Mouse (Mus musculus): ENCODE measurements around the gene Prpf8. TPM values are rescaled to one million over a fixed set of nuclear protein-coding genes. Genes with fewer than 3 reads are reported as not detected.

Prpf8 gene
- polyA plus RNA-seq, 1 experiment = 104 TPM

GRCm38 (mm10) chr11:75530325-75530724, 43.7 kb downstream of the Prpf8 start:
- Histone ChIP-seq H3K79me3 (ENCODE audit: low read depth) (no peaks in the 10 kb centered on the region), H3K4me3 (ENCODE audit: insufficient read depth, poor library complexity, severe bottlenecking) (peak overlapping the region; percentile 56), H3ac (ENCODE audit: control insufficient read depth, insufficient read length, low read depth) (peak overlapping the region; percentile 86), H3K79me2 (ENCODE audit: control insufficient read depth, insufficient read depth) (no peaks in the 10 kb centered on the region), H3K27me3 (ENCODE audit: control insufficient read depth, insufficient read depth, insufficient read length) (no peaks in the 10 kb centered on the region), H3K36me3 (ENCODE audit: control insufficient read depth, insufficient read depth) (no peaks in the 10 kb centered on the region)
- no peak for TF ChIP-seq MYOG (IDR thresholded peaks at IDR 0.05; ENCODE audit: control insufficient read depth, extremely low read depth, insufficient read length)
- no peak for TF ChIP-seq FOSL1 (IDR thresholded peaks at IDR 0.05; ENCODE audit: insufficient read depth, low read length, poor library complexity, severe bottlenecking)
- TF ChIP-seq MAX (IDR thresholded peaks at IDR 0.05) = peak; percentile 61
- TF ChIP-seq CTCF (IDR thresholded peaks at IDR 0.05; ENCODE audit: control insufficient read depth, insufficient read depth, insufficient read length) = peak; percentile 97
- no peak for TF ChIP-seq CEBPB (IDR thresholded peaks at IDR 0.05; ENCODE audit: low read depth)
- no peak for TF ChIP-seq USF1 (IDR thresholded peaks at IDR 0.05; ENCODE audit: low read depth)
- TF ChIP-seq MYOD1 (IDR thresholded peaks at IDR 0.05; ENCODE audit: control insufficient read depth, insufficient read length, low read depth) = no peak

GRCm38 (mm10) chr11:75530845-75531373, 44.3 kb downstream of the Prpf8 start:
- Histone ChIP-seq H3K27me3 (ENCODE audit: control insufficient read depth, insufficient read depth, insufficient read length) (no peaks in the 10 kb centered on the region), H3K79me3 (ENCODE audit: low read depth) (no peaks in the 10 kb centered on the region), H3ac (ENCODE audit: control insufficient read depth, insufficient read length, low read depth) (peak overlapping the region; percentile 86), H3K79me2 (ENCODE audit: control insufficient read depth, insufficient read depth) (no peaks in the 10 kb centered on the region), H3K4me3 (ENCODE audit: insufficient read depth, poor library complexity, severe bottlenecking) (peak overlapping the region; percentile 56), H3K36me3 (ENCODE audit: control insufficient read depth, insufficient read depth) (no peaks in the 10 kb centered on the region)
- TF ChIP-seq CEBPB (IDR thresholded peaks at IDR 0.05; ENCODE audit: low read depth) = no peak
- no peak for TF ChIP-seq MAX (IDR thresholded peaks at IDR 0.05)
- no peak for TF ChIP-seq MYOD1 (IDR thresholded peaks at IDR 0.05; ENCODE audit: control insufficient read depth, insufficient read length, low read depth)
- TF ChIP-seq FOSL1 (IDR thresholded peaks at IDR 0.05; ENCODE audit: insufficient read depth, low read length, poor library complexity, severe bottlenecking) = no peak
- no peak for TF ChIP-seq MYOG (IDR thresholded peaks at IDR 0.05; ENCODE audit: control insufficient read depth, extremely low read depth, insufficient read length)

GRCm38 (mm10) chr11:75531469-75532242, 45.0 kb downstream of the Prpf8 start, which contains the start of gene Slc43a2:
TSS of gene Slc43a2 (plus strand) at chr11:75531694.
- TF ChIP-seq MAX (IDR thresholded peaks at IDR 0.05) = peak; percentile 91
- TF ChIP-seq CTCF (IDR thresholded peaks at IDR 0.05; ENCODE audit: control insufficient read depth, insufficient read depth, insufficient read length) = no peak
- Histone ChIP-seq H3K4me3 (ENCODE audit: insufficient read depth, poor library complexity, severe bottlenecking) (peak within 1 kb of the TSS; percentile 56), H3K79me3 (ENCODE audit: low read depth) (no peaks in the 10 kb centered on the region), H3K36me3 (ENCODE audit: control insufficient read depth, insufficient read depth) (no peaks in the 10 kb centered on the region), H3K79me2 (ENCODE audit: control insufficient read depth, insufficient read depth) (no peaks in the 10 kb centered on the region), H3ac (ENCODE audit: control insufficient read depth, insufficient read length, low read depth) (peak within 1 kb of the TSS; percentile 86), H3K27me3 (ENCODE audit: control insufficient read depth, insufficient read depth, insufficient read length) (no peaks in the 10 kb centered on the region)

GRCm38 (mm10) chr11:75532340-75533277, 46.0 kb downstream of the Prpf8 start:
- H3K27me3 ChIP-seq (ENCODE audit: control insufficient read depth, insufficient read depth, insufficient read length) = no peaks in the 10 kb centered on the region
- H3K79me3 ChIP-seq (ENCODE audit: low read depth) = no peaks in the 10 kb centered on the region
- no peaks in the 10 kb centered on the region for H3K79me2 ChIP-seq (ENCODE audit: control insufficient read depth, insufficient read depth)
- no peak for TF ChIP-seq FOSL1 (IDR thresholded peaks at IDR 0.05; ENCODE audit: insufficient read depth, low read length, poor library complexity, severe bottlenecking)
- no peak for TF ChIP-seq CTCF (IDR thresholded peaks at IDR 0.05; ENCODE audit: control insufficient read depth, insufficient read depth, insufficient read length)
- TF ChIP-seq MYOG (IDR thresholded peaks at IDR 0.05; ENCODE audit: control insufficient read depth, extremely low read depth, insufficient read length) = no peak
- no peak for TF ChIP-seq MAX (IDR thresholded peaks at IDR 0.05)
- no peak for TF ChIP-seq USF1 (IDR thresholded peaks at IDR 0.05; ENCODE audit: low read depth)
- no peak for TF ChIP-seq CEBPB (IDR thresholded peaks at IDR 0.05; ENCODE audit: low read depth)
- no peak for TF ChIP-seq MYOD1 (IDR thresholded peaks at IDR 0.05; ENCODE audit: control insufficient read depth, insufficient read length, low read depth)
- no peak overlapping the region for H3K4me3 ChIP-seq (ENCODE audit: insufficient read depth, poor library complexity, severe bottlenecking)
- no peak overlapping the region for H3ac ChIP-seq (ENCODE audit: control insufficient read depth, insufficient read length, low read depth)
- H3K36me3 ChIP-seq (ENCODE audit: control insufficient read depth, insufficient read depth) = no peaks in the 10 kb centered on the region

- Histone ChIP-seq H3K79me2 (ENCODE audit: control insufficient read depth, insufficient read depth) (no peaks in the 10 kb centered on the region), H3K27me3 (ENCODE audit: control insufficient read depth, insufficient read depth, insufficient read length) (no peaks in the 10 kb centered on the region), H3K36me3 (ENCODE audit: control insufficient read depth, insufficient read depth) (no peaks in the 10 kb centered on the region), H3ac (ENCODE audit: control insufficient read depth, insufficient read length, low read depth) (no peak overlapping the region), H3K4me3 (ENCODE audit: insufficient read depth, poor library complexity, severe bottlenecking) (no peak overlapping the region), H3K79me3 (ENCODE audit: low read depth) (no peaks in the 10 kb centered on the region)
- no peak for TF ChIP-seq MYOG (IDR thresholded peaks at IDR 0.05; ENCODE audit: control insufficient read depth, extremely low read depth, insufficient read length)
- TF ChIP-seq FOSL1 (IDR thresholded peaks at IDR 0.05; ENCODE audit: insufficient read depth, low read length, poor library complexity, severe bottlenecking) = no peak
Measured at GRCm38 (mm10) chr11:75533314-75534015, 46.8 kb downstream of the Prpf8 start.

All from C2C12 (cell line).